Mouse (Mus musculus) stomach, postnatal 0 days (tissue): ENCODE data around the gene Cntnap2.

Experiments used
- CTCF ChIP-seq: IDR thresholded peaks from 2 replicates; pipeline ENCODE4 v1.5.1; 2016; ENCODE audit warnings: antibody characterized with exemption, low read depth, mild to moderate bottlenecking, moderate library complexity
- EP300 ChIP-seq: optimal IDR thresholded peaks from 2 replicates; pipeline ENCODE3; 2016; ENCODE audit warnings: antibody characterized with exemption

DNA sequence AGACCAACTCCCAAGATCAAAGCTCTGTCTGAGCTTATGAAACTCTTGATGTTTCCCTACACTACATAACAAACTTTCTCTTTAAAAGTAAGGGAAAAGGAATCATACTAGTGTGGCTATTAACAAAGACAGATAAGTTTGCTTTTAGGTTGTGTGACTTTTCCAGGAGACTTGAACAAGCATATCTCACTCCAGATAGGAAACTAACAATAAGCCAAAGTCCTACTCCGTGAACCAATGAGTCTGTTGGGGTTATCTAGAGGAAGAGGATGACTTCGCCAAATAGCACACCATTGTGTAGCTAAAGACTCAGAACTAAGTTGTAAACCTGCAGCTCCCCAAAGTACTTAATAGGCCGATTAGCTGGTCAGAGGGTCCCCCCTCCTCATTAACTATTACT, 1860.8 kb downstream of the Cntnap2 start:
- TF ChIP-seq EP300 (no peak), CTCF (no peak)
